Mouse (Mus musculus) C2C12 (cell line): ENCODE measurements at regions not wholly inside any gene's neighbourhood (a gene's known extent, or its start where the extent isn't known, plus 50 kb on each side); places are given as distances from the start of the nearest gene placed in this dataset.

Experiments
- CTCF ChIP-seq: IDR thresholded peaks from one replicate; pipeline ENCODE4 v1.5.1; 2011; ENCODE audit not compliant: control insufficient read depth, insufficient read depth, insufficient read length
- MAX ChIP-seq: IDR thresholded peaks from one replicate; pipeline ENCODE4 v1.6.1; 2011; ENCODE audit warnings: mild to moderate bottlenecking, control low read depth

GRCm38 (mm10) chr12:117360215-117360614 is 156.1 kb upstream of the Rapgef5 start:
- TF ChIP-seq CTCF (no peak), MAX (no peak)
